Comparison of ENCODE assay signal across 18 mouse cellular contexts in genomic region chr10:67713098-67713497, GRCm38 (mm10).
DNase-seq lines count a peak whose midpoint lies in the region; ATAC-seq lines count a peak whose summit lies in the region.
"Had no signal": no experiment of that assay in that cellular context is flagged by ENCODE, and none has a peak within 500 bp of the region (broad histone marks: within the 10 kb centered on the region; RNA-seq: fewer than 3 reads in every experiment).

No protein-coding gene starts in this region.

- no peaks in the 10 kb centered on the region for H3K9me3 ChIP-seq in midbrain, embryonic 11.5 days (ENCODE audit: control insufficient read depth, low read length)
- H3K9me3 ChIP-seq in midbrain, embryonic 13.5 days: 0 out of 2 replicates have a peak, but pooled peaks cover 3% of the 10 kb centered on the region
- H3K9me3 ChIP-seq in kidney, embryonic 15.5 days (replicated peaks): no peaks in the 10 kb centered on the region
- H3K9me3 ChIP-seq: hindbrain, embryonic 13.5 days; neural tube, embryonic 13.5 days had no signal

- H3K4me2 ChIP-seq in midbrain, embryonic 11.5 days: no peak overlapping the region
- no peak overlapping the region for H3K4me2 ChIP-seq in midbrain, embryonic 13.5 days (replicated peaks)
- H3K4me2 ChIP-seq in kidney, embryonic 15.5 days: no peak overlapping the region
- H3K4me2 ChIP-seq: hindbrain, embryonic 13.5 days; midbrain, embryonic 12.5 days; neural tube, embryonic 13.5 days had no signal

- no peak overlapping the region for H3K27ac ChIP-seq in midbrain, embryonic 11.5 days (ENCODE audit: low read depth, low read length)
- H3K27ac ChIP-seq in midbrain, embryonic 13.5 days: no peak overlapping the region
- H3K27ac ChIP-seq in kidney, embryonic 15.5 days: no peak overlapping the region
- H3K27ac ChIP-seq: hindbrain, embryonic 13.5 days; midbrain, embryonic 12.5 days; neural tube, embryonic 13.5 days had no signal

- no peak for ATAC-seq in midbrain, embryonic 11.5 days (ENCODE audit: low FRiP score)
- no peak for ATAC-seq in midbrain, embryonic 13.5 days
- peak; percentile 83 for ATAC-seq in megakaryocyte, adult 5-6 weeks (ENCODE audit: poor library complexity, severe bottlenecking)
- ATAC-seq in kidney, embryonic 15.5 days (replicated peaks; ENCODE audit: low FRiP score): no peak
- ATAC-seq: forebrain, embryonic 16.5 days; inflammation-experienced regulatory T-cells, adult 6 months had no signal

- no peaks in the 10 kb centered on the region for H3K27me3 ChIP-seq in midbrain, embryonic 11.5 days (ENCODE audit: control insufficient read depth, insufficient read depth, low read length)
- no peaks in the 10 kb centered on the region for H3K27me3 ChIP-seq in midbrain, embryonic 13.5 days
- no peaks in the 10 kb centered on the region for H3K27me3 ChIP-seq in kidney, embryonic 15.5 days
- H3K27me3 ChIP-seq: CH12.LX; hindbrain, embryonic 13.5 days; midbrain, embryonic 12.5 days; neural tube, embryonic 13.5 days had no signal

- no peak overlapping the region for H3K9ac ChIP-seq in midbrain, embryonic 11.5 days (ENCODE audit: low read length)
- H3K9ac ChIP-seq in midbrain, embryonic 13.5 days (replicated peaks): no peak overlapping the region
- no peak overlapping the region for H3K9ac ChIP-seq in kidney, embryonic 15.5 days
- H3K9ac ChIP-seq: hindbrain, embryonic 13.5 days; midbrain, embryonic 12.5 days; neural tube, embryonic 13.5 days had no signal

- DNase-seq in layer of hippocampus, adult 9-11 months: peak; percentile 57
- DNase-seq in layer of hippocampus, adult 18-20 months (ENCODE audit: low spot score in 2 of 2): no peak
- DNase-seq in midbrain, embryonic 11.5 days (ENCODE audit: low spot score, missing footprints): peak; percentile 82
- no peak for DNase-seq in adrenal gland, postnatal 4 days (ENCODE audit: low spot score in 2 of 2)
- DNase-seq: adrenal gland, postnatal 36 days; cerebellum, adult 9-11 months; gastrocnemius, postnatal 25 days; kidney, adult 8-10 months; thymus, postnatal 25 days had no signal

- H3K4me3 ChIP-seq in midbrain, embryonic 11.5 days (ENCODE audit: low read depth, low read length): no peak overlapping the region
- no peak overlapping the region for H3K4me3 ChIP-seq in midbrain, embryonic 13.5 days (replicated peaks)
- no peak overlapping the region for H3K4me3 ChIP-seq in kidney, embryonic 15.5 days (replicated peaks)
- H3K4me3 ChIP-seq: hindbrain, embryonic 13.5 days; midbrain, embryonic 12.5 days; neural tube, embryonic 13.5 days had no signal

- no peaks in the 10 kb centered on the region for H3K36me3 ChIP-seq in midbrain, embryonic 11.5 days (ENCODE audit: control insufficient read depth, insufficient read depth, low read length)
- H3K36me3 ChIP-seq in midbrain, embryonic 13.5 days: no peaks in the 10 kb centered on the region
- no peaks in the 10 kb centered on the region for H3K36me3 ChIP-seq in kidney, embryonic 15.5 days
- H3K36me3 ChIP-seq: hindbrain, embryonic 13.5 days; midbrain, embryonic 12.5 days; neural tube, embryonic 13.5 days had no signal

- H3K4me1 ChIP-seq in midbrain, embryonic 11.5 days (ENCODE audit: control insufficient read depth, insufficient read depth, low read length): no peaks in the 10 kb centered on the region
- no peaks in the 10 kb centered on the region for H3K4me1 ChIP-seq in midbrain, embryonic 13.5 days (replicated peaks)
- no peaks in the 10 kb centered on the region for H3K4me1 ChIP-seq in kidney, embryonic 15.5 days
- H3K4me1 ChIP-seq: hindbrain, embryonic 13.5 days; midbrain, embryonic 12.5 days; neural tube, embryonic 13.5 days had no signal

- WGBS in midbrain, embryonic 11.5 days: 87% methylated on average over 10 of the region's 10 CpGs
- 92% methylated on average over 10 of the region's 10 CpGs for WGBS in midbrain, embryonic 13.5 days
- WGBS in kidney, embryonic 15.5 days: 85% methylated on average over 10 of the region's 10 CpGs

Comparison
In these comparisons a context has a peak if more than half of its experiments do, and no peak if none do; other contexts are left out.
1. DNase-seq: peak in layer of hippocampus, adult 9-11 months (single experiment) and midbrain, embryonic 11.5 days (single experiment); none in layer of hippocampus, adult 18-20 months (0 of 2) and adrenal gland, postnatal 4 days (0 of 2).